Mouse (Mus musculus): ENCODE data around the gene Iqgap3. TPM values are rescaled to one million over a fixed set of nuclear protein-coding genes. Genes with fewer than 3 reads are reported as not detected.

Iqgap3 gene
- polyA plus RNA-seq, 1 experiment, result 0.11 TPM

DNA sequence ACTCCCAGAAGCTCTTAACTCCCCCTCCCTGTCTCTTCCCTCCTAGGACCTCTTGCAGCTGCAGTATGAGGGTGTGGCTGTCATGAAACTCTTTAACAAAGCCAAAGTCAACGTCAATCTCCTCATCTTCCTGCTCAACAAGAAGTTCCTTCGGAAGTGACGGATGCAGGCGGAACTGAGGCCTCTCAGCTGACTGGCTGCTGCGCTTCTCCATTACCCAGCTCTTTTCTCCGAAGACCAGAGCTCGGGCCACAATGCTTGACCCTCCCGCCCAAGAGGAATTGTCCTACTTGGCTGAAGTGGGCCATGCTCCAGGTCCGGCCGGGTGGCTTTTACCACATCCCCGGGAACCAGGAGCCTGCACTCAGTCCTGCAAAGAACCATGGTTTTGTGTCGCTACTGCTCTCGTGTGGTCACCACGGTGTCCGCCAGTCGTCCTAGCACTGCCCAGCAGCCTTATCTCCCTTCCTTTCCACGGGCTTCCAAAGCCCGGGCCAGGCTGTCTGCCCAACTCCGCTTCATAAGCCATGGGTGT lies 38.4 kb downstream of the Iqgap3 start:
- 90% methylated on average over 19 of the region's 19 CpGs for WGBS
- TF ChIP-seq POLR2A (IDR thresholded peaks at IDR 0.05; ENCODE audit: borderline replicate concordance, insufficient read depth, low read length) (no peak), CTCF (IDR thresholded peaks at IDR 0.05; ENCODE audit: borderline replicate concordance, insufficient read depth, low read depth, low read length) (no peak)
- H3K4me3 ChIP-seq (replicated peaks; ENCODE audit: insufficient read depth, low read depth, low read length), result no peak overlapping the region
- no peaks in the 10 kb centered on the region for H3K27me3 ChIP-seq (ENCODE audit: control insufficient read depth, insufficient read depth, low read length)
- no peak overlapping the region for H3K27ac ChIP-seq (ENCODE audit: insufficient read depth, low read length)
- DNase-seq, result no peak
- no peaks in the 10 kb centered on the region for H3K4me1 ChIP-seq (ENCODE audit: control insufficient read depth, insufficient read depth, low read length)

DNA sequence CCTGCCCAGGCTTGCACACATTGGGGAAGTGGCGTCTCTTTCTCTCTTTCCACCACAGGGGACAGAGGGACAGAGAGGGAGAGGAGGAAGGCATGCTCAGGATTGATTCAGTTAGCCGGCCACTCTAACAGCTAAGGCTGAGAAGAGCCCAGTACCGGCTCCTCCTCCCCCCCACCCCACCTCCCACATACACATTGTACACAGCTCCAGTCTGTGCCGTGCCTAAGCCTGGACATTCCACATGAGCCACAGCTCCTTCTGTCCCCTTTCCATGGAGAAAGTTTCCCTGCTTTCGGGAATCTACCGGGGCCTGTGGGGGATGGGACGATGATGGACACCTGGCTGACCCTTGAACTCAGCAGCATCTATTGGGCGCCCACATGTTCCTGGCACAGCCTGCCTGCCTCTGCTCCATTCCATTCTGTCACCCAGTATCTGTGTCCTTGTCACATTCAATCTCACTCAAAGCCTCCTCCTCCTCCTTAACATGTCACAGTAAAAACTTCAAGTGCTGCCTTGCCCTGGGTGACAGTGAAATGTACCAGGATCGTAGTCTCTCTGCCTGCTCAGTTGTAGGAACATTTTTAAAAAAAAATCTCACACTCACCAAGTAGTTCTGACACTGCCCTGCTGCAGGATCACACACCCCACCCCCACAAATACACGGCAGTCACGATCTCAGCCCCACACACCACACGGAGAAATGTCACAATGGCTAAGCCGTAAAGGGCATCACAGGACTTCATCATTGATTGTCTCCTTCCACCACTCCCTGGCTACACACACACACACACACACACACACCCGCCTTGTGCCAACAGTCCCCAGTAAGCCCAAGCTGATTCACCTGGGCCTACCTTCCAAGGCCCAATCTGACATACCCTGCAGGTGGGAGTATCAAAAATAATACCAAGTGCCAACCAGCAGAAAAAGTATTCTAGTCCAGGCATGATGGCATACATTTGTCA lies 39.7 kb downstream of the Iqgap3 start:
- no peak for DNase-seq
- WGBS, result 76% methylated on average over 14 of the region's 14 CpGs

DNA sequence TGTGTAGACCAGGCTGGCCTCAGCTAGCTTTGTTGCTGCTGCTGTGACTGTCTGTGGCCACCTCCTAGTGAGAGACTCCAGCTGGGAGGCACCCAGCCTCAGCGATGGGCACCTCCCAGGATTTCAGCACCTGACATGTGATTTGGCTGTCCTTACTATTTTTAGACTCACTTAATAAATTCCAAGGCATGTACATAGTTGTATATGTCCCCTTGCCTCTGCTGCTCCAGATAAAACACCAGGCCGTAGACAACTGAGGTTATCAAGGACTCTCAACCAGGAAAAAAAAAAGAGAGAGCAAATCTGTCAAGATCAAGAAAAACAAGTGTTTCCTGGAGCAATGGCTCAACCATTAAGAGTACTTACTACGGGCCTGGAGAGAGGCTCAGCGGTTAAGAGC lies 43.4 kb downstream of the Iqgap3 start:
- TF ChIP-seq CTCF (IDR thresholded peaks at IDR 0.05; ENCODE audit: borderline replicate concordance, insufficient read depth, low read depth, low read length), result no peak
- TF ChIP-seq POLR2A (IDR thresholded peaks at IDR 0.05; ENCODE audit: borderline replicate concordance, insufficient read depth, low read length), result no peak
- WGBS, result 71% methylated on average over 4 of the region's 4 CpGs
- H3K27me3 ChIP-seq (ENCODE audit: control insufficient read depth, insufficient read depth, low read length), result no peaks in the 10 kb centered on the region
- H3K4me3 ChIP-seq (replicated peaks; ENCODE audit: insufficient read depth, low read depth, low read length), result no peak overlapping the region
- H3K4me1 ChIP-seq (ENCODE audit: control insufficient read depth, insufficient read depth, low read length), result no peaks in the 10 kb centered on the region
- DNase-seq, result no peak
- H3K27ac ChIP-seq (ENCODE audit: insufficient read depth, low read length), result no peak overlapping the region

More for the DNA sequence above, 39.7 kb downstream of the Iqgap3 start:
- Histone ChIP-seq H3K4me1 (ENCODE audit: control insufficient read depth, insufficient read depth, low read length) (no peaks in the 10 kb centered on the region), H3K4me3 (replicated peaks; ENCODE audit: insufficient read depth, low read depth, low read length) (no peak overlapping the region), H3K27me3 (ENCODE audit: control insufficient read depth, insufficient read depth, low read length) (no peaks in the 10 kb centered on the region), H3K27ac (ENCODE audit: insufficient read depth, low read length) (no peak overlapping the region)
- TF ChIP-seq CTCF (IDR thresholded peaks at IDR 0.05; ENCODE audit: borderline replicate concordance, insufficient read depth, low read depth, low read length) (no peak), POLR2A (IDR thresholded peaks at IDR 0.05; ENCODE audit: borderline replicate concordance, insufficient read depth, low read length) (no peak)

DNA sequence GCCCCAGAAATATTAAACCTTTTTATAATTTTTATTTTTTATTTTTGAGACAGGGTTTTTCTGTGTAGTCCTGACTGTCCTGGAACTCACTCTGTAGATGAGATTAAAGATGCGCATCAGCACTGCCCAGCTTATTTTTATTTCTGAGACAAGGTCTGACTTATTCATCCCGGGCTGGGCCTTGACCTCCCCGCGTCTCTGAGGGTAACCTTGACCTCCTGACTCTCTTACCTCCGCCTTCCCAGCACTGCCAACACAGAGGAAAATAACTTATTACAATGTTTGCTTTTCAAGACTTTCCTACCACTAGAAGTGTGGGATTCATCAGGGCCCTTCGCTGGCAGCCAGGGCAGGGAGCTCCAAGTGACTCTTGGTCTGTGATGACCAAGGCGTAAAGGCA lies 44.4 kb downstream of the Iqgap3 start:
- no peak overlapping the region for H3K27ac ChIP-seq (ENCODE audit: insufficient read depth, low read length)
- no peaks in the 10 kb centered on the region for H3K27me3 ChIP-seq (ENCODE audit: control insufficient read depth, insufficient read depth, low read length)
- DNase-seq, result no peak
- WGBS, result 89% methylated on average over 7 of the region's 7 CpGs
- no peak for TF ChIP-seq POLR2A (IDR thresholded peaks at IDR 0.05; ENCODE audit: borderline replicate concordance, insufficient read depth, low read length)
- TF ChIP-seq CTCF (IDR thresholded peaks at IDR 0.05; ENCODE audit: borderline replicate concordance, insufficient read depth, low read depth, low read length), result no peak
- peaks cover 3% of the 10 kb centered on the region; the same call in 1 of the 2 replicates for H3K4me1 ChIP-seq (ENCODE audit: control insufficient read depth, insufficient read depth, low read length)
- H3K4me3 ChIP-seq (replicated peaks; ENCODE audit: insufficient read depth, low read depth, low read length), result no peak overlapping the region

DNA sequence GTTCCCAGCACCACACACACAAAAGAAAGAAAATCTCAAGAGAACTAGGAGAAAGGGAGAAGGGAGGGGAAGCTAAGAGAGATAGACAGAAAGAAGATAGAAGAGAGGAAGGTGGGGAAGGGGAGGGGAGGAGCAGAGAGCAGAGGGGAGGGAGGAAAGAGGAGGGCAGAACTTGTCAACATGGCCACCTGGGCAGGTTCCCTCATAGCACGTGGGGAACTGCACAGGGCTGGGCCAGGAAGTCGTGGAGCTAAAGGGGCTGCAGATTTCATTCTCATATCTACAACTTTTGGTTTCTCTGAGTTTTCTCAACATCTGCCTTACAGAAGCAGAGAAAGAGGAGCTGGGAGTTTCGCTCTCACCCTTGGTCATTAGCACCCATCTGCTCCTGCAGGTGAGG lies 45.9 kb downstream of the Iqgap3 start:
- H3K4me3 ChIP-seq (replicated peaks; ENCODE audit: insufficient read depth, low read depth, low read length), result no peak overlapping the region
- H3K27me3 ChIP-seq (ENCODE audit: control insufficient read depth, insufficient read depth, low read length), result no peaks in the 10 kb centered on the region
- peaks cover 16% of the 10 kb centered on the region for H3K4me1 ChIP-seq (ENCODE audit: control insufficient read depth, insufficient read depth, low read length)
- DNase-seq, result no peak
- TF ChIP-seq POLR2A (IDR thresholded peaks at IDR 0.05; ENCODE audit: borderline replicate concordance, insufficient read depth, low read length) (no peak), CTCF (IDR thresholded peaks at IDR 0.05; ENCODE audit: borderline replicate concordance, insufficient read depth, low read depth, low read length) (no peak)
- WGBS, result 78% methylated on average over 3 of the region's 3 CpGs
- no peak overlapping the region for H3K27ac ChIP-seq (ENCODE audit: insufficient read depth, low read length)

DNA sequence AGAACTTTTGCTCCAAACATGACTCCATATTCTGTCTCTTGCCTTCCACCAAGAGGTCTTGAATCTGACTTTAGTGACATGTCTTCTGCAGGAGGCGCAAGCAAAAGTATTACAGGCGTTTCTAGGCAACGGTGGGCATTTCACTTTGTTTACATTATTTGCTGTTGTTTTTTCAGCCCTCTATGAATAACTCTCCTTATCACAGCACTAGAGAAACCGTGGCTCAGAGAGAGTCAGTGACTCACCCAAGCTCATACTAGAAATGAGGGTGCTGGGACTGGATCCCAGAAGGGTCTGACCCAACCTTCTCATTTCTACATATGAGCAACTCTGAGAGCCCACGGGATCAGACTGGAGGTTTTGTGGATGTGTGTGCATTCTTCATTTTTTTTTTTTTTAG lies 46.3 kb downstream of the Iqgap3 start:
- TF ChIP-seq POLR2A (IDR thresholded peaks at IDR 0.05; ENCODE audit: borderline replicate concordance, insufficient read depth, low read length) (no peak), CTCF (IDR thresholded peaks at IDR 0.05; ENCODE audit: borderline replicate concordance, insufficient read depth, low read depth, low read length) (no peak)
- DNase-seq, result no peak
- no peak overlapping the region for H3K27ac ChIP-seq (ENCODE audit: insufficient read depth, low read length)
- H3K4me3 ChIP-seq (replicated peaks; ENCODE audit: insufficient read depth, low read depth, low read length), result no peak overlapping the region
- H3K27me3 ChIP-seq (ENCODE audit: control insufficient read depth, insufficient read depth, low read length), result no peaks in the 10 kb centered on the region
- WGBS, result 74% methylated on average over 5 of the region's 5 CpGs
- peaks cover 16% of the 10 kb centered on the region for H3K4me1 ChIP-seq (ENCODE audit: control insufficient read depth, insufficient read depth, low read length)

DNA sequence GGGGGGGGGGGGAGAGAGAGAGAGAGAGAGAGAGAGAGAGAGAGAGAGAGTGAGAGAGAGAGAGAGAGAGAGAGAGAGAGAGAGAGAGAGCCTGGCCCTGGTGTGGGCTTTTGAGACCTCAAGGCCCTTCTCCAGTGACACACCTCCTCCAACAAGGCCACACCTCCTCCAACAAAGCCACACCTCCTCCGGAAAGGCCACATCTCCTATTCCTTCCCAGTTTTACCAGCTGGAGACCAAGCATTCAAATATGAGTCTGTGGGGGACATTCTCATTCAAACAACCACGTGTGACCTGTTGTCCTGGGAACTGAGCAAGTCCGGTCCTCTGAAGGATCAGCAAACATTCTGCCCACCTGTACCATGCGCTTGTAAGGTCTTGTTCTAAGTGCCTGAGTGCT lies 47.2 kb downstream of the Iqgap3 start:
- no peak for DNase-seq
- 66% methylated on average over 4 of the region's 4 CpGs for WGBS
- Histone ChIP-seq H3K4me3 (replicated peaks; ENCODE audit: insufficient read depth, low read depth, low read length) (no peak overlapping the region), H3K27me3 (ENCODE audit: control insufficient read depth, insufficient read depth, low read length) (no peaks in the 10 kb centered on the region), H3K27ac (ENCODE audit: insufficient read depth, low read length) (no peak overlapping the region), H3K4me1 (ENCODE audit: control insufficient read depth, insufficient read depth, low read length) (peaks cover 23% of the 10 kb centered on the region)
- TF ChIP-seq POLR2A (IDR thresholded peaks at IDR 0.05; ENCODE audit: borderline replicate concordance, insufficient read depth, low read length) (no peak), CTCF (IDR thresholded peaks at IDR 0.05; ENCODE audit: borderline replicate concordance, insufficient read depth, low read depth, low read length) (no peak)

DNA sequence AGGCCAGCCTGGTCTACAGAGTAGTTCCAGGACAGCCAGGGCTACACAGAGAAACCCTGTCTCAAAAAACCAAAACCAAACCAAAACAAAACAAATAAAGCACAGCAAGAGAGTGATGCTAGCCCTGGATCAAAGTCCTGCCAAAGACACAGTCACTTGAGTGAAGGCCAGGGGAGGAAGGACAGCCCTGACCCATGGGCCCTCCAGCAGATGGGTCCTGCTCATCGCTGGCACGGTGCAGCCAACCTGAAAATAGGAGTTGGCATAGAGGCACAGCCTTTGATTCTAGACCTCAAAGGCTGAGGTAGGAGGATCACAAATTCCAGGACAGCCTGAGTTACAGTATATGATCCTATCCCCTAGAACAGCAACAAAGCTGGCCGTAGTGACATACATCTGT lies 49.3 kb downstream of the Iqgap3 start:
- Histone ChIP-seq H3K4me1 (ENCODE audit: control insufficient read depth, insufficient read depth, low read length) (peaks cover 23% of the 10 kb centered on the region), H3K27me3 (ENCODE audit: control insufficient read depth, insufficient read depth, low read length) (no peaks in the 10 kb centered on the region), H3K4me3 (replicated peaks; ENCODE audit: insufficient read depth, low read depth, low read length) (no peak overlapping the region), H3K27ac (ENCODE audit: insufficient read depth, low read length) (0 out of 2 replicates have a peak overlapping the region, but pooled peaks have one; percentile 3)
- WGBS, result 19% methylated on average over 3 of the region's 3 CpGs
- DNase-seq, result peak; percentile 69 to 90
- no peak for TF ChIP-seq POLR2A (IDR thresholded peaks at IDR 0.05; ENCODE audit: borderline replicate concordance, insufficient read depth, low read length)
- no peak for TF ChIP-seq CTCF (IDR thresholded peaks at IDR 0.05; ENCODE audit: borderline replicate concordance, insufficient read depth, low read depth, low read length)

Measured in cerebellum, adult 2 months (tissue).